Mouse (Mus musculus) midbrain, embryonic 12.5 days (tissue): ENCODE data around the gene Idh3a. TPM values are rescaled to one million over a fixed set of nuclear protein-coding genes. Genes with fewer than 3 reads are reported as not detected.
A peak's percentile ranks its signal among the peaks of the same experiment; 100 is the strongest.
"Not testable (repeated sequence)": the region's sequence is repeated elsewhere in the genome, so short reads cannot be mapped to it uniquely, and the experiment has no call there.

Experiments
- ATAC-seq: fragments of 200-750 bp; cut with Nextera tagmentation; 2 replicates; pipeline ENCODE4 v1.8.0; 2017; ENCODE audit warnings: low read depth, moderate TSS enrichment, moderate library complexity; ENCODE audit not compliant: low FRiP score
- H3K27ac ChIP-seq: fragments of 300-500 bp; sonication (generic); replicated peaks from 2 replicates; pipeline ENCODE4 v1.5.1; 2016; ENCODE audit warnings: mild to moderate bottlenecking
- H3K27me3 ChIP-seq: fragments of 300-500 bp; sonication (generic); 2 replicates; pipeline ENCODE4 v1.6.1; 2016; ENCODE audit warnings: mild to moderate bottlenecking
- H3K36me3 ChIP-seq: fragments of 300-500 bp; sonication (generic); 2 replicates; pipeline ENCODE4 v1.6.1; 2016
- H3K4me1 ChIP-seq: fragments of 300-500 bp; sonication (generic); 2 replicates; pipeline ENCODE4 v1.6.1; 2016
- H3K4me2 ChIP-seq: fragments of 300-500 bp; sonication (generic); replicated peaks from 2 replicates; pipeline ENCODE4 v1.6.1; 2016; ENCODE audit warnings: mild to moderate bottlenecking, moderate library complexity
- H3K4me3 ChIP-seq: fragments of 300-500 bp; sonication (generic); 2 replicates; pipeline ENCODE4 v1.5.1; 2016; ENCODE audit warnings: mild to moderate bottlenecking
- H3K9ac ChIP-seq: fragments of 300-500 bp; sonication (generic); replicated peaks from 2 replicates; pipeline ENCODE4 v1.6.1; 2016; ENCODE audit warnings: mild to moderate bottlenecking, moderate library complexity
- H3K9me3 ChIP-seq: fragments of 300-500 bp; sonication (generic); 2 replicates; pipeline ENCODE4 v1.6.1; 2016; ENCODE audit warnings: mild to moderate bottlenecking
- WGBS: fragments of 180-500 bp; shearing (Covaris S2); methylation state at CpG from one replicate; pipeline ENCODE4 v1.1.7; 2016; 5-methylcytosine and 5-hydroxymethylcytosine counted together
- polyA plus RNA-seq: library from polyadenylated mRNA; unstranded; fragments of >200 nt; fragmentation: Nextera tagmentation; extraction: Ambion mirVana; gene quantifications from 2 replicates; pipeline ENCODE4 v1.2.1, GENCODE M21; 2016

Idh3a gene
- polyA plus RNA-seq, 1 experiment from 2014 or later, result 102 TPM

- no peaks in the 10 kb centered on the region for H3K9me3 ChIP-seq
- H3K4me1 ChIP-seq, result no peaks in the 10 kb centered on the region
- H3K27ac ChIP-seq, result no peak overlapping the region
- no peak overlapping the region for H3K9ac ChIP-seq
- no peak overlapping the region for H3K4me2 ChIP-seq
- H3K36me3 ChIP-seq, result no peaks in the 10 kb centered on the region
- H3K4me3 ChIP-seq, result no peak overlapping the region
- no peak for ATAC-seq
- peaks cover 13% of the 10 kb centered on the region for H3K27me3 ChIP-seq
- WGBS, result 78% methylated on average over 8 of the region's 8 CpGs
Observed at GRCm38 (mm10) chr9:54558731-54559130, 27.4 kb upstream of the Idh3a start.

DNA sequence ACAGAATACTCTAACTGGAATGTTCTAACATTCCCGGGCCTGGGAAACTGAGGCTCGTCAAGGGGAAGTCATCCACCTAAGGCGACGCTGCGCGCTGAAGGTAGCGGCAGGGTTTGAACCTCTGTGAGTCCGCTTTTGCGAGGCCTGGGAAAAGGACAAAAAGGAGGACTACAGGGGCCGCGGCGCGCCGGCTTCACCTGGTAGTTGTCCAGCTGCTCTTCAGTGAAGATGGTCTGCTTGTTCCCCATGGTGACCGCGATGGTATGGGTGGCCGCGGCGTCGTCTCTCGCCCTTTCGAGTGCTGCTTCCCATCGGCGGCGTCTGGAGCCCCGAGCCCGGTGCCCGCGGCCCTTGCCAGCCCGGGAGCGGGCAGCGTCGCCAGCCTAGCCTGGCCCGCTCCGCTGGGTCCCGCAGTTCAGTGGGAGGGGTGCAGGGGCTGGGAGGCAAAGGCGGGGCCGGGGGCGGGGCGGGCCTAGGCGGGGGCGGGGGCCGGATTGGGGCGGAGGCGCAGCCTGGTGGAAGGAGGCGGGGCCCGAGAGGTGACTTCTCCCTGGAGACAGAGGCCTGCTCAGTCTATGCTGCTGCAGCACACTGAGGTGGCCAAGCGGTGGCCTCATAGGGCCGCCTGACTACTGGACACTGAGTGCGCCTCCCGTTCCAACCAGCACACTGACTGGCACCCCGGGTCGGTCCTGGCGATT lies 26.2 kb upstream of the Idh3a start, which contains the start of gene Cib2:
Gene Cib2, minus strand, starts transcription at position 448 of the 701 bp plus-strand sequence.
- peak; percentile 96 for ATAC-seq
- Histone ChIP-seq H3K4me1 (no peaks in the 10 kb centered on the region), H3K4me3 (peak within 1 kb of the TSS; percentile 59), H3K9ac (peak within 1 kb of the TSS; percentile 65), H3K4me2 (peak within 1 kb of the TSS; percentile 82), H3K9me3 (no peaks in the 10 kb centered on the region), H3K27ac (no peak within 1 kb of the TSS), H3K27me3 (peaks cover 13% of the 10 kb centered on the region), H3K36me3 (no peaks in the 10 kb centered on the region)
- WGBS, result 1% methylated on average over 54 of the region's 54 CpGs

GRCm38 (mm10) chr9:54560831-54561601 lies 25.1 kb upstream of the Idh3a start:
- no peak overlapping the region for H3K27ac ChIP-seq
- no peaks in the 10 kb centered on the region for H3K36me3 ChIP-seq
- H3K4me1 ChIP-seq, result no peaks in the 10 kb centered on the region
- peaks cover 13% of the 10 kb centered on the region for H3K27me3 ChIP-seq
- 85% methylated on average over 8 of the region's 8 CpGs for WGBS
- H3K4me2 ChIP-seq, result no peak overlapping the region
- no peak overlapping the region for H3K4me3 ChIP-seq
- H3K9ac ChIP-seq, result no peak overlapping the region
- no peak for ATAC-seq
- no peaks in the 10 kb centered on the region for H3K9me3 ChIP-seq

DNA sequence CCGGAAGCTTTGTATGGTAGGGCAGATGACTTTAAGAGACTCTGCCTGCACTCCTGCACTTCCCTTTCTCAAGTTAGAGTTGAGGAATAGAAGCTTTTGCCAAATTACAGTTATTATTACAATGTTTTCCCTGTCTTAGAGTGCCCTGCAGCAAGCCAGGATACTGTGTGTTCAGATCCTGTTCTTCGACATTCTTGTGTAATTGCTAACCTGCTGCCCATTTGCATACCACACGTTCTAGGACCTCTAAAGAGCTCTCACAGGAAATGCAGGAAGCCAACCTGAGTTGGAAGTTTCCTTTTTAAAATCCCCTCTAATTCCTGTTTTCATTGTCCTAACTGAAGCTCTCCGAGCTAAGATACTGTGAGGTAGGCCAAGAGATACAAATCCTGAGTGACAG lies 19.2 kb upstream of the Idh3a start:
- no peak overlapping the region for H3K4me2 ChIP-seq
- ATAC-seq, result no peak

GRCm38 (mm10) chr9:54568732-54569131 lies 17.4 kb upstream of the Idh3a start:
- no peaks in the 10 kb centered on the region for H3K27me3 ChIP-seq
- H3K36me3 ChIP-seq, result no peaks in the 10 kb centered on the region
- H3K27ac ChIP-seq, result no peak overlapping the region
- 37% methylated on average over 2 of the region's 2 CpGs for WGBS
- no peak overlapping the region for H3K4me3 ChIP-seq
- no peaks in the 10 kb centered on the region for H3K9me3 ChIP-seq
- no peak for ATAC-seq
- H3K4me1 ChIP-seq, result no peaks in the 10 kb centered on the region
- H3K9ac ChIP-seq, result no peak overlapping the region
- no peak overlapping the region for H3K4me2 ChIP-seq

More for the DNA sequence above, 19.2 kb upstream of the Idh3a start:
- 59% methylated on average over 4 of the region's 4 CpGs for WGBS
- Histone ChIP-seq H3K4me1 (no peaks in the 10 kb centered on the region), H3K9ac (no peak overlapping the region), H3K27me3 (no peaks in the 10 kb centered on the region), H3K27ac (no peak overlapping the region), H3K36me3 (no peaks in the 10 kb centered on the region), H3K9me3 (no peaks in the 10 kb centered on the region), H3K4me3 (no peak overlapping the region)

- Histone ChIP-seq H3K4me2 (no peak overlapping the region), H3K4me1 (no peaks in the 10 kb centered on the region), H3K27me3 (no peaks in the 10 kb centered on the region), H3K36me3 (no peaks in the 10 kb centered on the region), H3K9ac (no peak overlapping the region), H3K4me3 (no peak overlapping the region), H3K9me3 (no peaks in the 10 kb centered on the region), H3K27ac (no peak overlapping the region)
- 81% methylated on average over 9 of the region's 9 CpGs for WGBS
- ATAC-seq, result no peak
Observed at GRCm38 (mm10) chr9:54571130-54571839, 14.8 kb upstream of the Idh3a start.

DNA sequence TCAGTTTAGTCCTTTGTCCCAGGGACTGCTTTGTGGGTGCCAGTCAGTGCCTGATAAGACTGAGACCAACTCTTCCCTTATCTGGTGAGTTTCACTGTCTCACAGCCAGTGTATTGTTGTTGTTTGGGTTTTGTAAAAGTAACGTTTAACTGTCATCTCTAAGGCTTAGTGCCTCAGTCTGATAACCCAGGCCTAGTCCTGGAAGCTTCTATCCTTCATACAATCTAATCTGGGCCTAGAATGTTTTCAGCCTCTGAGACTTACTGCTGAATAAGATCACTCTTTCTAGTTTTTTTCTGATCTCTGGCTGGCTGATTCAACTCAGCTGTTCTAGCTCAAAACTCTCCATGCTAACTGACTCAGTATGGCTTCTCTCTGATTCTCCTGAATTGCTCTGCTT lies 2.4 kb upstream of the Idh3a start:
- H3K4me2 ChIP-seq, result no peak overlapping the region
- no peaks in the 10 kb centered on the region for H3K9me3 ChIP-seq
- peaks cover 19% of the 10 kb centered on the region for H3K4me1 ChIP-seq
- WGBS, result 67% methylated on average over 1 of the region's 1 CpGs
- H3K27me3 ChIP-seq, result no peaks in the 10 kb centered on the region
- H3K4me3 ChIP-seq, result no peak overlapping the region
- no peak for ATAC-seq
- H3K27ac ChIP-seq, result no peak overlapping the region
- H3K9ac ChIP-seq, result no peak overlapping the region
- H3K36me3 ChIP-seq, result no peaks in the 10 kb centered on the region

- WGBS, result 88% methylated on average over 2 of the region's 2 CpGs
- not testable (repeated sequence) for H3K4me3 ChIP-seq, H3K9me3 ChIP-seq, H3K27me3 ChIP-seq, ATAC-seq, H3K36me3 ChIP-seq, H3K27ac ChIP-seq, H3K4me2 ChIP-seq, H3K9ac ChIP-seq
- H3K4me1 ChIP-seq, result peaks cover 19% of the 10 kb centered on the region
Observed at GRCm38 (mm10) chr9:54584127-54584526, 2.0 kb upstream of the Idh3a start.

GRCm38 (mm10) chr9:54585839-54586198 lies 315 bp upstream of the Idh3a start:
- 32% methylated on average over 5 of the region's 5 CpGs for WGBS
- peak; percentile 39 for ATAC-seq
- Histone ChIP-seq H3K27ac (0 out of 2 replicates have a peak overlapping the region, but pooled peaks have one; percentile 35), H3K4me3 (peak overlapping the region; percentile 76), H3K36me3 (peaks cover 7% of the 10 kb centered on the region), H3K9ac (peak overlapping the region; percentile 6; the same call in 1 of the 2 replicates), H3K4me1 (peaks cover 19% of the 10 kb centered on the region), H3K4me2 (peak overlapping the region; percentile 97), H3K27me3 (no peaks in the 10 kb centered on the region), H3K9me3 (no peaks in the 10 kb centered on the region)

DNA sequence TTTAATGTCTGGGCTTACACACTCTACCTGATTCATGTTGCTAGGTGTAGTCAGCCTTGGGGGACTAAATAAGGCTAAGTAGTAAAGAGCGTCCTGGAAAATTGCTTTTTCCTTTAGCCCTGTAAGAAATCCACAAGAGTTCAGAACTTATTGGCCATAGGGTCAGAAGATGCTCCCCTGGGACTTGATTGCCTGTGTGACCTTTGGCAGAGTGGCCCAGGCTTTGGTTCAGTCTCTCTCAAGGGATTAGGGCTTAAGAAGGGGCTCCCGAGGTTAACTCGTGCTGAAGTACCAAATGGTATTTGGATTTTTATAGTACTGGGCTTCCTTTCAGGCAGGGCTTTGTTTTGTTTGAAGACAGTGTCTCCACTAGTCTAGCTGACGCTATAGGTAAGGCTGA lies 1.7 kb downstream of the Idh3a start:
- Histone ChIP-seq H3K9me3 (no peaks in the 10 kb centered on the region), H3K9ac (no peak overlapping the region), H3K36me3 (peaks cover 21% of the 10 kb centered on the region), H3K27me3 (no peaks in the 10 kb centered on the region), H3K4me1 (peaks cover 19% of the 10 kb centered on the region), H3K27ac (no peak overlapping the region), H3K4me2 (peak overlapping the region; percentile 97), H3K4me3 (no peak overlapping the region)
- ATAC-seq, result no peak
- 40% methylated on average over 4 of the region's 4 CpGs for WGBS

DNA sequence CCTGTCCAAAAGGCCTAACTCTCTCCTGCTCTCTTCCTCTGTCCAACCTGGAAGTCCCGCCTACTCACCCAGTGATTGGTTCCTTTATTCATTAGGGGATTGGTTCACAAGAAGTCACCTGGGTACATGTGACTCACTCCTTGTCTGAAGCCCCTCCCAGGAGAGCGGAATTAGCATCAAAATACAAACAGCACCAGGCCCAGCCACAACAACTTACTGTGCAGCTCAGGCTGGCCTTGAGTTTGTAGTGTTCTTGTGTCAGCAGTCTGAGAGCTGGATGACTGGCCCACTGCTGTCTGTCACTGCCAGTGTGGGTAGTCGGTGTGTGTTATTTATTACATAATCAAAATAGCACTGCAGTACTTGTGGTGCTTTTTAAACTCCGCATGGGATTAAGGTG lies 7.5 kb downstream of the Idh3a start:
- H3K4me1 ChIP-seq, H3K27me3 ChIP-seq, ATAC-seq, H3K9ac ChIP-seq, H3K4me3 ChIP-seq, H3K4me2 ChIP-seq, H3K27ac ChIP-seq, H3K9me3 ChIP-seq: not testable (repeated sequence)
- WGBS, result 78% methylated on average over 4 of the region's 4 CpGs
- H3K36me3 ChIP-seq, result peaks cover 77% of the 10 kb centered on the region
